Mouse (Mus musculus) limb, embryonic 14.5 days (tissue): ENCODE data around the gene Galnt18. TPM values are rescaled to one million over a fixed set of nuclear protein-coding genes. Genes with fewer than 3 reads are reported as not detected.

ENCODE experiments used
- ATAC-seq: fragments of 200-750 bp; cut with Nextera tagmentation; 2 replicates; pipeline ENCODE4 v1.8.0; 2017; ENCODE audit warnings: low read depth, moderate number of reproducible peaks, moderate TSS enrichment; ENCODE audit not compliant: low FRiP score
- DNase-seq: peaks from one replicate; pipeline ENCODE4 v3.0.0-alpha.2; 2015; ENCODE audit warnings: low spot score
- H3K27ac ChIP-seq: fragments of 300-500 bp; sonication (generic); replicated peaks from 2 replicates; pipeline ENCODE4 v1.5.1; 2014; ENCODE audit warnings: low read depth, mild to moderate bottlenecking, low read length, moderate library complexity, mixed read lengths
- H3K27me3 ChIP-seq: fragments of 300-500 bp; sonication (generic); 2 replicates; pipeline ENCODE4 v1.6.1; 2014; ENCODE audit warnings: low read length, mixed read lengths; ENCODE audit not compliant: control insufficient read depth, insufficient read depth
- H3K36me3 ChIP-seq: fragments of 300-500 bp; sonication (generic); 2 replicates; pipeline ENCODE4 v1.6.1; 2014; ENCODE audit warnings: mild to moderate bottlenecking, low read length, moderate library complexity, mixed read lengths; ENCODE audit not compliant: control insufficient read depth, insufficient read depth
- H3K4me1 ChIP-seq: fragments of 300-500 bp; sonication (generic); 2 replicates; pipeline ENCODE4 v1.6.1; 2014; ENCODE audit warnings: antibody characterized with exemption, low read length, mixed read lengths; ENCODE audit not compliant: control insufficient read depth, insufficient read depth
- H3K4me2 ChIP-seq: fragments of 300-500 bp; sonication (generic); replicated peaks from 2 replicates; pipeline ENCODE4 v1.6.1; 2014; ENCODE audit warnings: low read depth, mild to moderate bottlenecking, low read length, moderate library complexity; ENCODE audit not compliant: severe bottlenecking
- H3K4me3 ChIP-seq: fragments of 300-500 bp; sonication (generic); replicated peaks from 2 replicates; pipeline ENCODE4 v1.5.1; 2014; ENCODE audit warnings: low read length
- H3K9ac ChIP-seq: fragments of 300-500 bp; sonication (generic); 2 replicates; pipeline ENCODE4 v1.6.1; 2014; ENCODE audit warnings: mild to moderate bottlenecking, low read depth, low read length, moderate library complexity; ENCODE audit not compliant: severe bottlenecking
- H3K9me3 ChIP-seq: fragments of 300-500 bp; sonication (generic); 2 replicates; pipeline ENCODE4 v1.6.1; 2016; ENCODE audit warnings: low read length; ENCODE audit not compliant: control insufficient read depth
- POLR2A ChIP-seq: fragments of 200-500 bp; IDR thresholded peaks from 2 replicates; pipeline ENCODE4 v1.8.0; 2012; ENCODE audit warnings: inconsistent platforms, mild to moderate bottlenecking, moderate library complexity, borderline replicate concordance; ENCODE audit not compliant: insufficient read depth, insufficient read length; ENCODE audit errors: extremely low read depth
- WGBS: fragments of 180-500 bp; shearing (Covaris S2); extraction: QIAGEN DNeasy Blood & Tissue Kit; methylation state at CpG from one replicate; pipeline ENCODE4 v1.1.7; 2014; 5-methylcytosine and 5-hydroxymethylcytosine counted together
- polyA plus RNA-seq, 2 experiments: library from polyadenylated mRNA; depleted of rRNA in 1 of 2; stranded (reverse) in 1 of 2; unstranded in 1 of 2; fragments of >200 nt; fragmentation: Nextera tagmentation in 1 of 2; extraction: Ambion mirVana in 1 of 2; gene quantifications; 2 replicates each; pipeline versions ENCODE4 v1.2.1 to v1.2.3; 2012 to 2014

Galnt18 gene
- polyA plus RNA-seq, 2 experiments: 19.1 to 24.7 TPM

GRCm38 (mm10) chr7:111710311-111710710, 69.5 kb downstream of the Galnt18 start:
- no peak for DNase-seq
- Histone ChIP-seq H3K4me3 (no peak overlapping the region), H3K27ac (no peak overlapping the region), H3K27me3 (no peaks in the 10 kb centered on the region), H3K36me3 (no peaks in the 10 kb centered on the region), H3K9me3 (no peaks in the 10 kb centered on the region), H3K4me2 (no peak overlapping the region), H3K4me1 (no peaks in the 10 kb centered on the region), H3K9ac (no peak overlapping the region)
- no peak for ATAC-seq
- no peak for TF ChIP-seq POLR2A
- 52% methylated on average over 4 of the region's 4 CpGs for WGBS

GRCm38 (mm10) chr7:111708563-111708962, 71.2 kb downstream of the Galnt18 start:
- 33% methylated on average over 1 of the region's 1 CpGs for WGBS
- Histone ChIP-seq H3K4me3 (no peak overlapping the region), H3K9ac (no peak overlapping the region), H3K27me3 (no peaks in the 10 kb centered on the region), H3K9me3 (no peaks in the 10 kb centered on the region), H3K36me3 (no peaks in the 10 kb centered on the region), H3K4me1 (no peaks in the 10 kb centered on the region), H3K4me2 (no peak overlapping the region), H3K27ac (no peak overlapping the region)
- ATAC-seq: no peak
- TF ChIP-seq POLR2A: no peak
- no peak for DNase-seq

- no peaks in the 10 kb centered on the region for H3K9me3 ChIP-seq
- ATAC-seq: no peak
- WGBS: 91% methylated on average over 2 of the region's 2 CpGs
- DNase-seq: no peak
- no peak overlapping the region for H3K9ac ChIP-seq
- TF ChIP-seq POLR2A: no peak
- H3K4me1 ChIP-seq: no peaks in the 10 kb centered on the region
- no peak overlapping the region for H3K4me3 ChIP-seq
- no peaks in the 10 kb centered on the region for H3K36me3 ChIP-seq
- H3K27me3 ChIP-seq: no peaks in the 10 kb centered on the region
- H3K27ac ChIP-seq: no peak overlapping the region
- no peak overlapping the region for H3K4me2 ChIP-seq
These were observed 76.8 kb downstream of the Galnt18 start for GRCm38 (mm10) chr7:111702961-111703360.

GRCm38 (mm10) chr7:111701788-111702187, 78.0 kb downstream of the Galnt18 start:
- no peak overlapping the region for H3K27ac ChIP-seq
- H3K4me1 ChIP-seq: no peaks in the 10 kb centered on the region
- no peak overlapping the region for H3K9ac ChIP-seq
- no peak for ATAC-seq
- DNase-seq: no peak
- no peaks in the 10 kb centered on the region for H3K9me3 ChIP-seq
- no peaks in the 10 kb centered on the region for H3K27me3 ChIP-seq
- no peak for TF ChIP-seq POLR2A
- H3K36me3 ChIP-seq: no peaks in the 10 kb centered on the region
- no peak overlapping the region for H3K4me2 ChIP-seq
- no peak overlapping the region for H3K4me3 ChIP-seq

- no peak for TF ChIP-seq POLR2A
- Histone ChIP-seq H3K27ac (no peak overlapping the region), H3K9me3 (no peaks in the 10 kb centered on the region), H3K36me3 (no peaks in the 10 kb centered on the region), H3K4me2 (no peak overlapping the region), H3K27me3 (no peaks in the 10 kb centered on the region), H3K4me3 (no peak overlapping the region), H3K4me1 (peaks cover 3% of the 10 kb centered on the region; the same call in 1 of the 2 replicates), H3K9ac (no peak overlapping the region)
- WGBS: 69% methylated on average over 3 of the region's 3 CpGs
- DNase-seq (no peak), ATAC-seq (no peak)
These were observed 80.3 kb downstream of the Galnt18 start for GRCm38 (mm10) chr7:111699446-111699845.

- Histone ChIP-seq H3K9me3 (no peaks in the 10 kb centered on the region), H3K4me1 (peaks cover 5% of the 10 kb centered on the region; the same call in 1 of the 2 replicates), H3K4me3 (no peak overlapping the region), H3K4me2 (no peak overlapping the region), H3K9ac (no peak overlapping the region), H3K27ac (no peak overlapping the region), H3K27me3 (no peaks in the 10 kb centered on the region), H3K36me3 (no peaks in the 10 kb centered on the region)
- no peak for TF ChIP-seq POLR2A
- ATAC-seq (no peak), DNase-seq (no peak)
These were observed 83.6 kb downstream of the Galnt18 start for GRCm38 (mm10) chr7:111696226-111696625.
